Mouse (Mus musculus) erythroblast, embryonic 14.5 days (primary cell): Measurements from ENCODE around the gene Pappa2.

ENCODE experiments used
- GATA1 ChIP-seq: IDR thresholded peaks from 2 replicates; pipeline ENCODE4 v1.6.1; 2012; ENCODE audit warnings: low read length, inconsistent platforms, mixed read lengths
- TAL1 ChIP-seq: IDR thresholded peaks from 3 replicates; pipeline ENCODE4 v1.6.1; 2012; ENCODE audit warnings: low read length, inconsistent platforms, mixed read lengths

- no peak for TF ChIP-seq TAL1
- TF ChIP-seq GATA1 = no peak
Measured at GRCm38 (mm10) chr1:158944936-158945335, 35.4 kb downstream of the Pappa2 start.
